10 mouse cellular contexts compared by ENCODE assay signal in the genomic region with DNA sequence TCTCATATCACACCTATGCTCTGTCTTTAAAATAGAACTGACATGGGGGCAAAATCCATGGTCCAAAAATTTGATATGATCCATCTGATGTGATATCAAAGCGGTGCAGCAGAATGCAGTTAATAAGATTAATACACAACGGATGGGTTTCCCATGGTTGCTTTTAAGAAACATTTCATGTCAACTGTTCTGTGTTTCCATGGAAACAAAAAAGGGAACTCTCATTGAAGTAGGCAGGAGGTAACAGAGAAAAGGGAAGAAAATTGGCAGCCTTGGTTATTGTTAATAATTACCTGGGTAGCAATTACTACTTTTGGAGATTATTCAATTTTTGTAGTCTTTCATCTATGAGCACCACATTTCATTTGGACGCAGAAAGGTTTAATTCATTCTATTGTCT.
"Had no signal": no experiment of that assay in that cellular context is flagged by ENCODE, and none has a peak within 500 bp of the region (broad histone marks: within the 10 kb centered on the region; RNA-seq: fewer than 3 reads in every experiment).

No protein-coding gene starts in this region.

- H3K27me3 ChIP-seq: limb, embryonic 15.5 days; liver, embryonic 13.5 days; neural tube, embryonic 12.5 days had no signal

- ATAC-seq: intestine, postnatal 0 days had no signal

- H3K4me3 ChIP-seq: limb, embryonic 15.5 days; liver, embryonic 13.5 days; neural tube, embryonic 12.5 days had no signal

- H3K4me1 ChIP-seq: liver, embryonic 13.5 days had no signal

- H3K9me3 ChIP-seq: limb, embryonic 15.5 days; liver, embryonic 13.5 days; neural tube, embryonic 12.5 days had no signal

- H3K27ac ChIP-seq: limb, embryonic 15.5 days; liver, embryonic 13.5 days; neural tube, embryonic 12.5 days had no signal

- H3K9ac ChIP-seq: limb, embryonic 15.5 days; liver, embryonic 13.5 days; neural tube, embryonic 12.5 days had no signal

- DNase-seq: kidney, postnatal 14 days; liver, embryonic 13.5 days; lung, adult 18-20 months; right cerebral cortex, postnatal 4 days; spleen, adult 18-20 months; thymus, adult 18-20 months; thymus, postnatal 14 days had no signal

- H3K4me2 ChIP-seq: limb, embryonic 15.5 days; liver, embryonic 13.5 days; neural tube, embryonic 12.5 days had no signal

- H3K36me3 ChIP-seq: limb, embryonic 15.5 days; liver, embryonic 13.5 days; neural tube, embryonic 12.5 days had no signal
